Mouse (Mus musculus) liver, adult 2 months (tissue): Measurements from ENCODE around the gene Il17rd. TPM values are rescaled to one million over a fixed set of nuclear protein-coding genes. Genes with fewer than 3 reads are reported as not detected.

Experiments
- DNase-seq: peaks from one replicate; pipeline ENCODE4 v3.0.0-alpha.2; 2011; ENCODE audit warnings: low read depth, low spot score; ENCODE audit errors: extremely low read depth
- H3K27ac ChIP-seq: fragments of 200-500 bp; replicated peaks from 2 replicates; pipeline ENCODE4 v1.5.1; 2012; ENCODE audit warnings: low read depth, mild to moderate bottlenecking, control low read depth, inconsistent platforms, low read length; ENCODE audit not compliant: insufficient read depth
- H3K27me3 ChIP-seq: fragments of 200-500 bp; 2 replicates; pipeline ENCODE4 v1.6.1; 2012; ENCODE audit warnings: mild to moderate bottlenecking, moderate library complexity, low read length, inconsistent platforms; ENCODE audit not compliant: control insufficient read depth, insufficient read depth
- H3K36me3 ChIP-seq: fragments of 200-500 bp; 2 replicates; pipeline ENCODE4 v1.6.1; 2012; ENCODE audit warnings: low read length, inconsistent platforms; ENCODE audit not compliant: control insufficient read depth, insufficient read depth
- H3K4me1 ChIP-seq: fragments of 200-500 bp; 2 replicates; pipeline ENCODE4 v1.6.1; 2011; ENCODE audit warnings: low read length; ENCODE audit not compliant: control insufficient read depth, insufficient read depth
- H3K4me3 ChIP-seq: fragments of 200-500 bp; 2 replicates; pipeline ENCODE4 v1.5.1; 2011; ENCODE audit warnings: low read depth, mild to moderate bottlenecking, control low read depth, low read length, moderate library complexity; ENCODE audit not compliant: insufficient read depth
- H3K79me2 ChIP-seq: fragments of 200-500 bp; 2 replicates; pipeline ENCODE4 v1.6.1; 2012; ENCODE audit warnings: inconsistent platforms, mild to moderate bottlenecking, low read length, moderate library complexity; ENCODE audit not compliant: control insufficient read depth, insufficient read depth
- H3K9ac ChIP-seq: fragments of 200-500 bp; 2 replicates; pipeline ENCODE4 v1.6.1; 2012; ENCODE audit warnings: low read depth, mild to moderate bottlenecking, control low read depth, inconsistent platforms, low read length
- CTCF ChIP-seq: fragments of 200-500 bp; IDR thresholded peaks from 2 replicates; pipeline ENCODE4 v1.5.1; 2011; ENCODE audit warnings: low read depth, low read length, control low read depth
- POLR2A ChIP-seq: fragments of 200-500 bp; IDR thresholded peaks from 2 replicates; pipeline ENCODE4 v1.6.1; 2011; ENCODE audit warnings: low read length, control low read depth; ENCODE audit not compliant: insufficient read depth; ENCODE audit errors: extremely low read depth
- WGBS: fragments of 180-500 bp; shearing (Covaris S2); methylation state at CpG from one replicate; pipeline ENCODE4 v1.1.7; 2018; 5-methylcytosine and 5-hydroxymethylcytosine counted together
- polyA plus RNA-seq: library from polyadenylated mRNA; depleted of rRNA; stranded (reverse); fragments of >200 nt; gene quantifications from 2 replicates; pipeline ENCODE4 v1.2.3, GENCODE M21; 2012
- total RNA-seq: library from RNA; depleted of rRNA; stranded (reverse); fragments of >200 nt; gene quantifications from 2 replicates; pipeline ENCODE4 v1.2.3, GENCODE M21; 2014

The Il17rd gene
- total and polyA plus RNA-seq, 2 experiments, result 0.16 to 0.55 TPM

DNA sequence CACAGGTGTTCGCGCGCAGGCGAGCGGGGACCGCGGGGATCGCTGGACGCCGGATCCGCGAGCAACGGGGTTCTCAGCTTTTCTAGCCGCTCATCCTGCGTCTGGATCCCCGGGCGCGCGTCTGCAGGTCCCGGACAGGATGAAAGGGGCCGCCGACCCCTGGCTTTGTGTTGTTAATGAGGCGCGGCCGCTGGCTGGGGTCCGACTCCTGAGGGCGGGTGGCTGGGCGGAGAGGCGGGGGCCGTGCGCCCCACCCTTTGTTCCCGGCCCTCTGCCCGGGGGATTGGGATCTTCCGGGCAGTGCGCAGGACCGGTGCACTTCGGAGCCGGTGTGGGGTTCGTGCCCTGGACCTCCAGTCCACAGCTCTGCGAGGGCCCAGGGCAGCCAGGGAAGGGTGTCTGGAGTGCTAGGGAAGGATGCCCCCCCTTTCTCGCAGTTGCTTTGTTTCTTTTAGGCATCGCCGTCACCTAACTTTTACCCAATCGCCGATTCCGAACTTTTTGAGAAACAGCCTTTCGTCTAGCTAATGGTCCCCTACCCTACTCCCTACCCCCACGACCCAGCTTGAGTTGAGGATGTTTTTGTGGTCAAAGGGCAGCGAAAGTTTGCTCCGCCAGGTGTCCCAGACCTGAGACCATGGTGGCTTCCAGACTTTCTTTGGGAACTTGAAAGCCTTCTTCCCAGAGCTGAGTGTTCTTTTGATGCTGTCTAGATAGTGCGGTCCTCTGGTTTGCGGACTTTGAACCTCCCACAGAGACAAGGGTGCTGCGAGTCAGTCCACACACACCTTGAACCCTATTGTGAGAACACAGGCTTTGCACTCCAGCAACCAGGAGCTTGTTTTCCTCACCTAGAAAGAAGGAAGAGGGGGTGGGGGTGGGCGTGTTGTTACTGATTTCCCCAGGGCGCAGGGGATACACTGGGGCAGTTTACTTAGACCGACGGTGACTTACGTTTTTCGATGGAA is 824 bp downstream of the Il17rd start:
- Histone ChIP-seq H3K9ac (peak overlapping the region; percentile 78), H3K4me1 (0 out of 2 replicates have a peak, but pooled peaks cover 3% of the 10 kb centered on the region), H3K27me3 (no peaks in the 10 kb centered on the region), H3K79me2 (no peaks in the 10 kb centered on the region), H3K4me3 (peak overlapping the region; percentile 69), H3K27ac (no peak overlapping the region), H3K36me3 (no peaks in the 10 kb centered on the region)
- no peak for DNase-seq
- WGBS, result 6% methylated on average over 59 of the region's 59 CpGs
- TF ChIP-seq CTCF (no peak), POLR2A (no peak)

DNA sequence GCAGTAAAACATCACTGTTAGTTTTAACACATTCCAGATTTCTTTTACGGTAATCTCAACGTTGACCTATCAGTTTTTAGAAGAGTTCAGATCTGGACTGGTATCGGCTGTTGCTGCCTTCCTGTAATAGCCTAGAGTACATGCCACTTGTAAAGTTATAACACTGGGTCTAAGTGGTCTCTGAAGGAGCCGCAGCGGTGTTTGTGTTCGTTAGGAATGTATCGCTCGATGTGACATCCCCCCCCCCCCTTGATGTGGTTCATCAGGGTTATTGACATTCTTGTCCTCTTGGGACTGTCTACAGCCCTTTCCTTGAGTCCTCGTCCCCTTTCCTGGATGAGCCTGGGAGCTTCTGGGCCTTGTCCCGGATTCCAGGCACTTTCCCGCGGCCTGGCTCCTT is 1.7 kb downstream of the Il17rd start:
- no peak overlapping the region for H3K9ac ChIP-seq
- DNase-seq, result no peak
- H3K79me2 ChIP-seq, result no peaks in the 10 kb centered on the region
- H3K27ac ChIP-seq, result no peak overlapping the region
- H3K36me3 ChIP-seq, result no peaks in the 10 kb centered on the region
- 76% methylated on average over 12 of the region's 12 CpGs for WGBS
- TF ChIP-seq POLR2A (no peak), CTCF (no peak)
- H3K4me1 ChIP-seq, result peaks cover 5% of the 10 kb centered on the region; the same call in 1 of the 2 replicates
- H3K27me3 ChIP-seq, result no peaks in the 10 kb centered on the region
- H3K4me3 ChIP-seq, result no peak overlapping the region

DNA sequence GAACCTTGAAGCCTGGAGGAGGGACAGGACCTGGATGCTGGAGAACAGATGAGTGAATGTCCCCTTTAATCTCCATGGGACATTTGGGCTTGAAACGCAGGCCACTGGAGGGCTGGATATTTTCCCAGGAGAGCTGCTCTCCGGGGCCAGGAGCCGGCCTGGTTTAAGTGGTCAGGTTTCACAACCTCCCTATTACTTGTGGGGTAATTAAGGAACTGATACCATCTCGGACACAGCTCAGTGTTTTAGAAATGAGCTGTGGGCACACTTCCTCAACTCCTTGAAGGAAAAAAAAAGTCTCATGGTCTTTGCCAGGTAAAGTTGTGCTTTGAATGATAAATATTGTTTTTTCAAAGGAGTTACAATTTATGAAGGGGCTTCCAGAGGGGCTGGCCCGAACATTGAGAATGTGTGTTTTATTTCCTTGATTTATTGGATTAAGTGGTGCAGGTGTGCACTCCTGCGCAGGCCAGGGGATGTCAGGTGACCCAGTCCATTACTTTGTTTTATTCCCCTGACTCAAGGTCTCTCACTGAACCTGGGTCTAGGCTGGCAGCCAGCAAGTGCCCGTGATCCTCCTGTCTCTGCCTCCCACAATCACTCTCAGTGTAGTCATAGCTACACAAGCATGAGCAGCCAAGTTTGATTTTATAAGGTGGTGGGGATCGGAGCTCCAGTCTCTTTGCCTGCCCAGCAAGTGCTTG is 3.7 kb downstream of the Il17rd start:
- no peak overlapping the region for H3K27ac ChIP-seq
- H3K79me2 ChIP-seq, result no peaks in the 10 kb centered on the region
- H3K27me3 ChIP-seq, result no peaks in the 10 kb centered on the region
- 66% methylated on average over 8 of the region's 8 CpGs for WGBS
- no peak for DNase-seq
- no peak overlapping the region for H3K9ac ChIP-seq
- H3K4me3 ChIP-seq, result no peak overlapping the region
- no peaks in the 10 kb centered on the region for H3K36me3 ChIP-seq
- H3K4me1 ChIP-seq, result peaks cover 5% of the 10 kb centered on the region; the same call in 1 of the 2 replicates
- TF ChIP-seq CTCF (no peak), POLR2A (no peak)

DNA sequence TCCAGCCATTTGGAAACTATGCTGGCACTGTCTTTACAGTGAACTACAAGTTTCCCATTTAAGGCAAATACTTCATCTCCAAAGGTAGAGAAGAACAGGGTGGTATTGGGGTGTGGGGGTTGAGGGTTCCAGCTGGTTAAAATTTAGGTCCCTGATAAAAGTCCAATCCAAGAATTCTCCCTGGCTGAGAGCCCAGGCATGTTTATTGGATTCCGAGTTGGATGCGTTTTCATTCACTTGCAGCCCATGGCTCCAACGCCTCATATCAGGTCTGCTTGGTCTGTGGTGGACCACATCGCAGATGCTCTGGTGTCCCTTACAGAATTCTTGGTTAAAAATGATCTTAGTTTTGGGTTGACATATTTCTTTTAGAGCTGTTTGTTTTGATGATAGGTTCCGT is 4.7 kb downstream of the Il17rd start:
- no peak overlapping the region for H3K27ac ChIP-seq
- WGBS, result 39% methylated on average over 5 of the region's 5 CpGs
- peaks cover 5% of the 10 kb centered on the region; the same call in 1 of the 2 replicates for H3K4me1 ChIP-seq
- H3K27me3 ChIP-seq, result no peaks in the 10 kb centered on the region
- peak; percentile 13 for DNase-seq
- no peak for TF ChIP-seq CTCF
- no peak for TF ChIP-seq POLR2A
- no peaks in the 10 kb centered on the region for H3K36me3 ChIP-seq
- no peak overlapping the region for H3K4me3 ChIP-seq
- no peak overlapping the region for H3K9ac ChIP-seq
- no peaks in the 10 kb centered on the region for H3K79me2 ChIP-seq

DNA sequence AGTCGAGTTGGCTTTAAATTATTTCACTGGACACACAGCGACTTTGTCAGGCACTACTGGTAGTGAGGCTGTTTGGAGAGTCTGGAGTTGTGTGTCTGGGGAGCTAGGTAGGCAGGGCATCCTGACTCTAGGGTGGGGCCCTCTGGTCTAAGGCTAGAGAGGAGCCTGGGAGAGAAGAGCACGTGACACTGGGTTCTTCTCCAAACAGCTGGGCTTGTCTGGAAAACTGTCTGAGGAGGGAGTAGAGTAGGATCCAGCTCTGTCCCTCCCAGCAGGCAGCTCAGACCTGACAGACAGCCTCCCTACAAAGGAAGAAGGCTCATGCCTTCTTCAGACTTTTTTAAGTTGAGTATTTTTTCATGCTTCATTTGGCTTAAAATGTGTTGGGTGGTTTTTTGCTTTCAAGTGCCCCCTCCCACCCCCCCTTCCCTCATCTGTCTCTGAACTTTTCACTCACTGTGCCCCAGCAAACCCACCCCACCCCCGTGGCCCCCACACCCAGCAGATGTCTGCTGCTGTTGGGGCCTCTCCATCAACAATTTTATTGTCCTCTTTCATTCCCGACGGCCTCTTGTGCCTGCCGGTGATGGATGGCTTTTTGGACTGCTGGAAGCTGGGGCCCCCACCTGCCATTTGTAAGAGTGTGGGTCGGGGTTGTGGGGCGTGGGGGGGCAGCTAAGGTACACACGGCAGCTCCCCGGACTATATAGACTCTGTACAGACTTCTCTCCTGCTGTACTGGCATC is 5.7 kb downstream of the Il17rd start:
- 36% methylated on average over 11 of the region's 11 CpGs for WGBS
- no peak overlapping the region for H3K9ac ChIP-seq
- no peaks in the 10 kb centered on the region for H3K36me3 ChIP-seq
- DNase-seq, result no peak
- H3K4me3 ChIP-seq, result no peak overlapping the region
- H3K27ac ChIP-seq, result no peak overlapping the region
- TF ChIP-seq CTCF, result no peak
- no peak for TF ChIP-seq POLR2A
- H3K79me2 ChIP-seq, result no peaks in the 10 kb centered on the region
- H3K27me3 ChIP-seq, result no peaks in the 10 kb centered on the region
- peaks cover 5% of the 10 kb centered on the region; the same call in 1 of the 2 replicates for H3K4me1 ChIP-seq
